Mouse (Mus musculus): ENCODE data around the gene Fbxw9.

DNA sequence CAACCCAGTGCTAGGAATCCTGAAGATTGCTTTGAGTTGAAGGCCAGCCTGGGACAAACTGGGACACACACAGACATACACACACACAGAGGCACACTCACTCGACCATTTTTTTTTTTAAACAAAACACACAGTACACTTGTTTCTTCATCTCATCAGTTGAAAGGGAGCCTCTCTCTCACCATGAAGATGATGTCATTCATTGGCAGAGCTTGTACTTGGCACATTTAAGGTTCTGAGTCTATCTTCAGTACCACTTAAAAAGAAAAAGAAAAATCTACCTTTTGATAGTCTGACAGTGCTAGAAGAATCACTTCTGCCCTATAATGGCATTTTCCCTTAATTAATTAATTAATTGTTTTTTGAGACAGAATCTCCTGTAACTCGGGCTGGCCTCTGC is 28.9 kb downstream of the Fbxw9 start:
- TF ChIP-seq CTCF (conservative IDR thresholded peaks at IDR 0.05 in 1 of 2, IDR thresholded peaks at IDR 0.05 in 1 of 2; ENCODE audit: low read depth in 2 of 2, low read length in 2 of 2): no peak
- no peak for TF ChIP-seq MAFK (IDR thresholded peaks at IDR 0.05; ENCODE audit: insufficient replicate concordance, low read length)
- no peak for TF ChIP-seq EP300 (IDR thresholded peaks at IDR 0.05; ENCODE audit: low read length)
- no peak for TF ChIP-seq E2F4 (IDR thresholded peaks at IDR 0.05; ENCODE audit: insufficient replicate concordance, low read depth, low read length)

Measured in CH12.LX (cell line).